Mouse (Mus musculus) ZHBTc4 (cell line): Measurements from ENCODE around the gene Mrm2.

Experiments
- DNase-seq: peaks from one replicate; pipeline ENCODE4 v3.0.0-alpha.2; 2011; ENCODE audit warnings: low read depth, low spot score

Mrm2 gene

GRCm38 (mm10) chr5:140345244-140345643 is 13.5 kb upstream of the Mrm2 start:
- no peak for DNase-seq

- DNase-seq = no peak
Measured at GRCm38 (mm10) chr5:140342880-140343279, 11.2 kb upstream of the Mrm2 start.

- DNase-seq = no peak
Measured at GRCm38 (mm10) chr5:140339836-140340235, 8.1 kb upstream of the Mrm2 start.

GRCm38 (mm10) chr5:140338779-140339178 is 7.1 kb upstream of the Mrm2 start:
- DNase-seq = peak; percentile 47

- peak; percentile 61 for DNase-seq
Measured at GRCm38 (mm10) chr5:140336680-140337079, 5.0 kb upstream of the Mrm2 start.

GRCm38 (mm10) chr5:140333631-140334030 is 1.9 kb upstream of the Mrm2 start:
- peak; percentile 74 for DNase-seq

- peak; percentile 76 for DNase-seq
Measured at GRCm38 (mm10) chr5:140332519-140332918, 821 bp upstream of the Mrm2 start.

GRCm38 (mm10) chr5:140324058-140324457 is 7.6 kb downstream of the Mrm2 start:
- peak; percentile 65 for DNase-seq

- DNase-seq = no peak
Measured at GRCm38 (mm10) chr5:140321756-140322575, 9.7 kb downstream of the Mrm2 start.

- DNase-seq = peak; percentile 99
Measured at GRCm38 (mm10) chr5:140321042-140321755, 10.5 kb downstream of the Mrm2 start, which contains the start of the genes Mad1l1 and Nudt1. Gene Mad1l1, minus strand, starts transcription at chr5:140321552. Gene Nudt1, plus strand, starts transcription at chr5:140321656.

- DNase-seq = no peak
Measured at GRCm38 (mm10) chr5:140316716-140317115, 15.0 kb downstream of the Mrm2 start.

GRCm38 (mm10) chr5:140307602-140308001 is 24.1 kb downstream of the Mrm2 start:
- DNase-seq = no peak

GRCm38 (mm10) chr5:140306016-140306415 is 25.7 kb downstream of the Mrm2 start:
- DNase-seq = no peak

- DNase-seq = no peak
Measured at GRCm38 (mm10) chr5:140298291-140298690, 33.4 kb downstream of the Mrm2 start.

GRCm38 (mm10) chr5:140292152-140292551 is 39.5 kb downstream of the Mrm2 start:
- DNase-seq = peak; percentile 73

GRCm38 (mm10) chr5:140289161-140289560 is 42.5 kb downstream of the Mrm2 start:
- no peak for DNase-seq

GRCm38 (mm10) chr5:140288287-140288686 is 43.4 kb downstream of the Mrm2 start:
- DNase-seq = no peak

GRCm38 (mm10) chr5:140284761-140285160 is 46.9 kb downstream of the Mrm2 start:
- DNase-seq = no peak

GRCm38 (mm10) chr5:140284011-140284410 is 47.7 kb downstream of the Mrm2 start:
- DNase-seq = no peak

GRCm38 (mm10) chr5:140282900-140283299 is 48.8 kb downstream of the Mrm2 start:
- DNase-seq = no peak

- peak; percentile 92 for DNase-seq
Measured at GRCm38 (mm10) chr5:140282376-140282775, 49.3 kb downstream of the Mrm2 start.

- DNase-seq = no peak
Measured at GRCm38 (mm10) chr5:140280205-140280604, 51.5 kb downstream of the Mrm2 start.
